Mouse (Mus musculus) megakaryocyte, adult 5-6 weeks (primary cell): ENCODE measurements around the gene Tmem82. TPM values are rescaled to one million over a fixed set of nuclear protein-coding genes. Genes with fewer than 3 reads are reported as not detected.
"Not testable (repeated sequence)": the region's sequence is repeated elsewhere in the genome, so short reads cannot be mapped to it uniquely, and the experiment has no call there.

Experiments used
- ATAC-seq: 2 replicates; pipeline ENCODE4 v1.8.0; 2016; ENCODE audit warnings: mild to moderate bottlenecking, inconsistent platforms; ENCODE audit not compliant: poor library complexity, severe bottlenecking
- total RNA-seq, 2 experiments: library from RNA; stranded (forward) in 1 of 2; stranded (reverse) in 1 of 2; fragments of 153-499, 151-499 nt in 1 of 2; fragments of 221-1000, 200-1000 nt in 1 of 2; gene quantifications; 2 replicates each; pipeline versions ENCODE4 v1.2.3 to v1.2.4; 2015 to 2017

The Tmem82 gene
- total RNA-seq, 2 experiments from 2014 or later: 0.16 to 0.26 TPM

DNA sequence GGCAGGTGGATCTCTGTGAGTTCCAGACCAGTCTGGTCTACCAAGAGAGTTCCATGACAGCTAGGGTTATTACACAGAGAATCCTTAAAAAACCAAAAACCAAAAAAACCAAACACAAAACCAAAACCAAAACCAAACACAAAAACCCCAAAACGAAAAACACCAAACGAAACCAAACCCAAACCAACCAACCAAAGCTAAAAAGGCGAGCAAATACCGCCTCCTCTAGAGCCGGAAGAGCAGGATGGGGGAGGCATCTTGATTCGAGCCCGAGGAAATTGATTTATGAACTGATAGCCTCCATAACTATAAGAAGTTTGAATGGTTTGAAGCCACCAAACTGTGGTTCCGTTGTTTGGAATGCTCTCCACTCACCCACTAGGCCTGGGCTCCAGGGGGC is 34.5 kb downstream of the Tmem82 start:
- ATAC-seq: no peak

DNA sequence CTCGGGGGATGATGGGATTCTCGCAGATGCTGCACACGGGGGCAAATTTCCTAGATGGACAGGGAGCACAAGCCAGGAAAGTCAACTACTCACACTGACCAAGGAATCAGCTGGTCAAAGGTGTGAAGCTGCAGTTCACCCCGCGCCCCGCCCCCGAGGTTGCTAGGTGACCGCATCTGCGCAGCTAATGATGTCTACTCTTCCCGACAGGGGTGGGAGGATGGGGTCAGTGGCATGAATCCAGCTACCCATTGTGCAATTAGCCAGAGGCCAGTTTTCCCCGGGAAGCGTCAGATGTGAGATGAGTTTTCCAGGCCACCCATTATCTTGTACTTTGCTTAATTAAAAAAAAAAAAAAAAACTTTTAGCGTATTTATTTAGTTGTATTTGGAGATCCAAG is 37.4 kb downstream of the Tmem82 start:
- no peak for ATAC-seq

DNA sequence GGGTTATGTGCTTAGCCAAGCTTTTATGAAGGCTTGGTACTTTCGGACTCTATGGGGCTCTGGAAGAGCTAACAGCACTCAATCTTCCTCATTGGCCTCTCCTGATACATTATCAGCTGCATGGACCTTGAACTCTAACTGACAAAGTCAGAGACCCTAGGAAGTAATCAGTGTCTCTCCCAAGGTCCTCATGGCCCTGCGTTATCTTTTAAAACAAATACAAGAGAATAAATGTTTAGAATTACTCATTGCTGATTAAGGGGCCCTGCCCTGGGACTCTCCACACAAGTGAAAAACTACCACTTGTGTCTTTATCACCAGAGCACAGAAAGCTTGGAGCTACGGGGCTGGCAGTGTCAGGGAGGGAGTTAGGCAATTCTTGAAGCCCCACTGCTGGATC is 39.6 kb downstream of the Tmem82 start:
- no peak for ATAC-seq

DNA sequence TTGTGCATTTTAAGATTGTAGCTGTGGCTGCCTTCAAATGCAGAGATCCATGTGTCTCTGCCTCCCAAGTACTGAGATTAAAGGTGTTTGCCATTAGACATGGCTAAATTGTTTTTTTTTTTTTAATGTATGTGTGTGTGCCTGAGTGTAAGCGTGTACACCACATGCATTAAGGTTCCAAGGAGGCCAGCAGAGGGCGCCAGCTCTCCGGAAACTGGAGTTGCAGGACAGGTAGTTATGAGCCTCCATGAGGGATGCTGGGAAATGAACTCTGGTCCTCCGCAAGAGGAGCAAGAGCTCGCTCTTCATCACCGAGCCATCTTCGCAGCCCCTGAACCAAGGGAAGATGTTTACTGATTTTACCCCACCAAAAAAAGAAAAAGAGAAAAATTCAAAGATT is 41.6 kb downstream of the Tmem82 start:
- ATAC-seq: no peak

DNA sequence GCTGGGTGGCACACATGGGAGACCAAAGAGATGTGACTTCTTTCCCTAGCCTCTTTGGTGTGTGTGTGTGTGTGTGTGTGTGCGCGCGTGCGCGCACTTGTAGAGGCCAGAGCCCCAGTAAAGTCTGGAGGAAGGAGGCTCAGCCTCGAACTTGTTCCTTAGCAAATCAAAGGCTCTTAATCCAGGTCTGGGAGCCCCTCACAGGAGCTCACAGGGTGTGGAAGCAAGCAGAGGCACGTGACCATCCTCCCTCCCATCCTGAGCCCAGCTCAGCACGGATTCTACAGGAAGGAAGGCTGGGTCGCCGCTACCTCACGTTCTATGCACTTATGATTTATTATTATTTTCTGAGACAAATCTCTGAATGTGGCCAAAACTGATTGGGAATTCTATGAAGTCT is 42.0 kb downstream of the Tmem82 start:
- ATAC-seq: no peak

DNA sequence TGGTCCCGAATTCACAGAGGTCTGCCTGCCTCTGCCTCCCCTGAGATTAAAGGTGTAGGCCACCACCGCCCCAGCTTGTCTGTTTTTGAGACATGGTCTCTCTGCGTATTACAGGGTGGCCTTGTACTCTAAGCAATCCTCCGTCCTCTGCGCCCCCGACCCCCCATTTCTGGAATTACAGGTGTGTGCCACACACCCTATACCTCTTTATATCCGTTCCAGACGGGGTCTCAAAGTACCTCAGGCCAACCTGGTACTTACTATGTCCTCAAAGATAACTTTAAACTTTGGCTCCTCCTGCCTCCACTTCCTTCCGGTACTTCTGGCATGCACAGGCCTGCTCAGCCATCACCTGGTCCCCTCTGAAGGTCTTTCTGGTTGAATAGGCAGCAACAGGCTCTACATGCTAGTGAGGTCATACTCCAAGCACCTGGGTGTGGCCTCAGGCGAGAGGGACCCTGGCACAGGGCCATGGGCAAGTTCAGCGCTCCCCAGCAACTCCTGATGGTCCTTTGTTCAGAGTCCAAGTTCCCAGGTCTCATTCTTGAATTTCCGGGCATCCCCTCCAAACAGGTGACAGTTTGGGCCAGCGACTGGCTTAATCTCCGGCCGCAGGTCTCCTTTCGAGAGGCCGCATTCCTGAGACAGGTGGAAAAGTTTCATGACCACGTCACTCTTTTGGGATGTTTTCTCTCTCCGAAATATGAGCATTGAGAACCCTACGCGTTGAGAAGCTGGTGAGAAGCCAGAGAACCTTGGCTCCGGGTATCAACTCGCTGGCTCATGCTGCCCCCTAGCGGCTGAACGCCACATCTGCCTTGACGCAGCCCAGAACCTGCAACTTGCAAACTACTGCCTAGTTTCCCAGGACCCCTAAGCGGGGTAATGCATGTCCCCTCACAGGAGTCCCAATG is 43.4 kb downstream of the Tmem82 start:
- peak; percentile 57 for ATAC-seq

DNA sequence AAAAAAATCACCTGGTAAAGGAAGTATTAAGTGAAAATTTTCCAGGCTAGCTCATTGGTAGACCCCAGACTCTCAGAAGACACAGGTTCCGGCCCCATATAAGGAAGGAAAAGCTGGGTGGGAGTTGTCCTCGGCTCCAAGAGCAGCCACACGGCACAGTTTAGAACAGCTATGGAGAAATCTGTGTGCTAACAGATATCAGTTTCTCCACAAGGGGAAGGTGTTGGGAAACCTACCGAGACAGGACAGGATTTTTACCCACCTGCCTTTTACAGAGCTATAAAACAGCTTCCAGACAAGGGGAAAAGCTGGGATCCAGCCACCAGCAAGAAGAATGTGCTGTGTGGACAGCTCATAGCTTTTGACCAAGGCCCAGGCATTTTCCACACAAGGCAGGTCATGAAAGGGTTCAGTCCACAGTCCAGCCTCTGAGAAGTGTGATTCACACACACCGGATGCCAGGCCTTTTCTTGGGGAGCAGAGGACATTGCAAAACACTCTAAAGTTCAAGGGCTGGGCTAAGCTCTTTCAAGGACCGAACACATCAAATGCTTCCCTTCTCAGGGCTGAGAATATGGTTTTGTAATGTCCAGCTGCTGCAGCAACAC is 45.0 kb downstream of the Tmem82 start:
- peak; percentile 72 for ATAC-seq

DNA sequence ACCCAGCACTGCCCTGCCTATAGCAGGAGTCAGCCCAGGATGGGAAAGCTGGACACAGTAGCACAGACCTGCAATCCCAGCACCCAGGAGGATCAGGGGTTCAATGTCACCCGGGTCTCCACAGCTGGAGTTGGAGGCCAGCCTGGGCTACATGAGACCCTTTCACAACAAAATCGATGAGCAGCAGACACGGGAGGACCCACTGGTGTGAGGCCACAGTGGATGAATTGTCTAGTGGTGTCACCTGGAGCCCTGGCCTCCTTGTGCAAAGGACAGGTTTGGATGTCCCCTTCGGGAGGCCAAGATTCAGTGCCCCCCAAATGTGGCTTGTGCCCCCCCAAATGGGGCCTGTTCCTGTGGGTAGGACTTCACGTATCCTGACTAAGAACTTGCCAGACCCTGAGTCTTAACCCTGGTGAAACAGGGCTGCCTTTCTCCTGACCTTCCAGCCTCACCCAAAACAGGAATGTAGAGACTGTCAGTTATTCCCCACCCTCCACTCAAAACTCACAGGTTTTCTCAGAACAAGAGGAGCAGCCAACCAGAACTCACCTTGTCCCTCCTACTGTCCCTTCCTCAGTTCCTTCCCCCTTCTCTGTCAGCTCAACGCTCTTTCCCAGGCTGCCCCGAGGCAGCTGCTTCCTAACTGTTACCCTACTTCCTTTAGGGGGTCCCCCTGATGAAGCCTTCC is 45.6 kb downstream of the Tmem82 start:
- ATAC-seq: peak; percentile 43

DNA sequence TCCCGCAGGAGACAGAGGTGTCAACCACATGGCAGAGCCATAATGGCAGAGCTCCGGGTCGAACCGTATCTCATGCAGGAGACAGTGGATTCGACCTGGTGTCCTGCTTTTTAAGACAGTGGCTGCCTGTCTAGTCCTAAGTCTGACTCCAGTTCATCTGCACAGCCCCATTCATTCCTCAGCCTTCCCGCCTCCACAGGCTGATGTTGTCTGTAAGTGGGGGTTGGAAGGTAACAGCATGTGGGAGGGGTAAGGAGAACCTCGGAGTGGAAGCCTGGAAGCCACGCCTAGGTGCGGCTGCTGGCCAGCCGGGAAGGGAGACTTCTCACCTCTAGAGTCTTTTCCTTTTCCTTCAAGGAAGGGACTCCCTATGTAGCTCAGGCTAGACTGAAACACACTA is 46.5 kb downstream of the Tmem82 start:
- ATAC-seq: no peak

DNA sequence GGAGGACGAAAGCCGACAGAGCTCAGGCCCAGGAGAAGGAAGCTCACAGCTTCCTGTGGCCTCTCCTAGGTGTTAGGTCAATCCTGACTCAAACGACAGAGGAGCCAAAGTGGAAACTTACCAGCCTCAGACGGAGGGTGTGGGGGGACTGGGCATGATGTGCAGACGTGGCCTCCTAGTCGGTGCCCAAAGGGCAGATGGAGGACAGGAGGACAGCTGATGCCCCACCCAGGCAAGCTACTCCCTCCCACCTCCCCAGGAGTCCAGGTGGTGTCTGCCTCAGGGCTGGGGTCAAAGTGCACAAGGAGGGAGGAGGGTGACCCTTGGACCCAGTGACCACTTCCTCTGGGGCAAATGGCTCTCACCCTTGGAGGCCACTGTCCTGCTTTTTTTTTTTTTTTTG is 47.1 kb downstream of the Tmem82 start:
- 0 out of 2 replicates have a peak, but pooled peaks have one; percentile 8 for ATAC-seq

DNA sequence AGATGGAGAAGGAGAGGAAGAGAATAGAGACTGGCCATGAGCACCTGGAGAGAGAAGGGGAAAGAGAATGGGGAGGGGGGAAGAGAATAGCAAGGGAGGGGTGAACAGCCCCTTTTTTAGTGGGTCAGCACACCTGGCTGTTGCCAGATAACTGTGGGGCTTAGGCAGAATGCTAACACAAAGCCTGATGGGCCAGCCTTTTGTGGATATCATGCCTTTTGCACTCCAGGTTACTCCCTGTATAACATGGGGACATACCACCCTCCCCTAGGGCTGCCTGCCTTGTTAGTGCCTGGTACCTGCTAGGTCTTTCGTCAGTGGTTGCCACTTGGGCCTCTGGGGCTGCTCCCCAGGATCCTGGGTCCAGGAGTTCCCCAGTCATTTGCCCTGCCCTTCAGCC is 47.6 kb downstream of the Tmem82 start:
- ATAC-seq: no peak

DNA sequence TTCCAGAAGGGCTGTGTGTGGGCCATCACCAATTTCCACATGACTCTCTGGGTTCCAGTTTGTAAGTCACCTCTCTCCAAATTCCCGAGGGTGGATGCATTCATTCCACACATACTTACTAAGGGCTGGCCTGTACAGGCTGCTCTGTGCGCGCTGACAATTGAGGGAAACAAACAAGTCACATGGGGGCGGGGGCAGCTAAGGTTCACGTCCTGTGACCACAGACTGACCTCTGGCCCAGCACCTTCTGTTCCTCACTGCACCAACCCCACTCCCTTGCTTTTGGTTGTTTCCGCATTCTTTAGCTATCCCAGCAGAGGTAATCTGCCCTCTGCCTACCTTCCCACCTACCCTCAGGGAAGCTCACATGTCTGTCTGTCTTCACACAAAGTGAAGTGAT is 48.4 kb downstream of the Tmem82 start:
- no peak for ATAC-seq

DNA sequence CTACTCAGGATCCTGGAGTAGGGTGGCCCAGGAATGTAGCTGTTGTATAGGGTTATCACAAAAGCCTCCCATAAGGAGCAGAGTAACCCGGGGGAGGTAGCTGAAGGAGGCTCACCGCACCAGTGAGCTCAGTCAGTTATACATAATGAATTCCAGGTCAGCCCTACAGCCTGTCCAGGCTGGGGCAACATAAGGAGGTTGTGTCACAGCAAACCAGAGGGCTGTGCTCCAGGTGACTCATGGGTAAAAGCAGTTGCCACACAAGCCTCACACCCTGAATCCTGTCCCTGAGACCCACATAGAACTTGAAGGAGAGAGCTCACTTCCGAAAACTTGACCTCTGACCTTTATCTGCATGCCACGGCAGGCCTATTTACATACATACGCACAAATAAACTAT is 49.5 kb downstream of the Tmem82 start:
- ATAC-seq: peak; percentile 28

DNA sequence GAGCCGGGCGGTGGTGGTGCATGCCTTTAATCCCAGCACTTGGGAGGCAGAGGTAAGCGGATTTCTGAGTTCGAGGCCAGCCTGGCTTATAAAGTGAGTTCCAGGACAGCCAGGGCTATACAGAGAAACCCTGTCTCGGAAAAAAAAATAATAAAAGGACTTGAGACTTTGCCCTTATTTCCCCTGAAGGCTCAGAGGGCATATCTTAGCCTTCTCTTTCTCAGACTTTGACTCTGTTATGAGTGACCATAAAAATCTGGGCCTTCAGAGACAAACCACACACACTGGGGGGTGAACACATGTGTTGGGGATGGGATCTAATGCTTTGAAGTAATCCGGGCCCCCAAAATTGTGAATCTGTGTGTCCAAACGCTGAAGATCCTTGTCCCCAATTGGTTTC is 51.3 kb downstream of the Tmem82 start:
- ATAC-seq: not testable (repeated sequence)

DNA sequence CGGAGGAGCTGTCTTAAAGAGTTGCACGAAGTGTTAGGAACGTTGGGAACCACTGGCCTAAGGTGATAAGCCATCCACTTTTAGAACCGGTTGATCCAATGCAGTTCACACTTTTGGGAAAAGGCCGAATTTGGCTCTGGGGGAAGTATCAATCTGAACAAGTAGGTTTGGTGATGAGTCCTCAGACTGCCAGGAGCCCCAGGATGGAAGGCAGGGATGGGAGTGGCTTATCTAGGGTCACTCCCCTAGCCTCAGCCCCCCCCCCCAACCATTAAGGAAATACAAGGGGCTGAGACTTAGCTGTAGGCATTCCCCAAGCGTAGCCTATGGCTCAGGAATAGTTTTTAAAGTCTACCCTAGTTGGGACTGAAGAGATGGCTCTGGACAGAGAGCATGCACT is 52.2 kb downstream of the Tmem82 start:
- ATAC-seq: no peak

DNA sequence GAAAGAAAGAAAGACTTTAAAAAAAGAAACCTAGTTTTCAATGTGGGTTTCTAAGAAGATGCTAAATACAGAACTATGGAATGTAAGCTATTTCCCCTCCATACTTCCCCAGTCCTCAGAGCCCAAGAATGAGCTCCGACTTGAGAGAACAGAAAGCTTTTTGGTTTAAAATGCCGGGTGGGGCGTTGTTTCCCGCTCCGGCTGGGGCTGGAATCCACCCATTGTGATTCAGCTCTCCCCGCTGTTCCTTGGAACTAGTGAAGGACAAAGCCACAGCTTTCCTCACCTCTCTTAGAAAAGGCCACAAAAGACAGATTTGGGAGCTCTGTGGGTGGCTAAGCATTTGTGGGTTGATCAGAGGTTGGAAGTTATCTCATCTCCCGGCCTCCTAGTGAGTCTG is 53.1 kb downstream of the Tmem82 start:
- no peak for ATAC-seq

DNA sequence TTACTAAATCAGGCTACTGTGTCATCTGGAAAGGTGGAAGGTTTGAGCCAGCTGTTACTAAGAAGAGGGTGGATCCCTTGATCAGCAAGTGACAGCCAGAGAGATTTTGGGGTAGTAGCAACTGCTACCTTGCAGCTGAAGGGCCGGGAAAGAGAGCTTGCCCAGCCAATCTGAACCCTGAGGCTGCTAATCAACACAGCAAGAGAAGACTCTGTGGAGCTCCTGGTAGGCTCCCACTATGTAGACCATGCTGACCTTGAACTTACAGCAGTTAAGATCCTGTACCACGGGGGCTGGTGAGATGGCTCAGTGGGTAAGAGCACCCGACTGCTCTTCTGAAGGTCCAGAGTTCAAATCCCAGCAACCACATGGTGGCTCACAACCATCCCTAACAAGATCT is 53.8 kb downstream of the Tmem82 start:
- no peak for ATAC-seq

DNA sequence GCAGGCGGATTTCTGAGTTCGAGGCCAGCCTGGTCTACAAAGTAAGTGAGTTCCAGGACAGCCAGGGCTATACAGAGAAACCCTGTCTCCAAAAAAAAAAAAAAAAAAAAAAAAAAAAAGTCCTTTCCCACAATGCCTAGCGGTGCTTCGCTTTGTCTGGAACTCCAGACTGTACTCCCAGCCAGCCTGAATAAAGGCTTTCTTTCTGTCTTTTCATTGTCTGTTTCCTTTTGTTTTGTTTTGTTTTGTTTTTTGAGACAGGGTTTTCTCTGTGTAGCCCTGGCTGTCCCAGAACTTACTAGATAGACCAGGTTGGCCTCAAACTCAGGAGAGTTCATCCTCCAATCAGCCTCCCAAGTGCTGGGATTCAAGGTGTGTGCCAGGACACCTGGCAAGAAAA is 54.2 kb downstream of the Tmem82 start:
- no peak for ATAC-seq
